Mouse (Mus musculus) lung, postnatal 0 days (tissue): ENCODE results near the gene Ppfia3.

ENCODE experiments used
- CTCF ChIP-seq: IDR thresholded peaks from 2 replicates; pipeline ENCODE4 v1.5.1; 2016; ENCODE audit warnings: antibody characterized with exemption, mild to moderate bottlenecking
- EP300 ChIP-seq: IDR thresholded peaks from 2 replicates; pipeline ENCODE4 v1.6.1; 2016; ENCODE audit warnings: antibody characterized with exemption, mild to moderate bottlenecking, control low read depth

- TF ChIP-seq CTCF (peak; percentile 83), EP300 (no peak)
Measured at GRCm38 (mm10) chr7:45309455-45309854, 57.4 kb downstream of the Ppfia3 start.
